Mouse (Mus musculus) heart, adult 2 months (tissue): Measurements from ENCODE around the gene Mlycd.

ENCODE experiments used
- CTCF ChIP-seq: fragments of 200-600 bp; IDR thresholded peaks from 2 replicates; pipeline ENCODE4 v1.8.1; 2022; ENCODE audit warnings: antibody characterized with exemption, mild to moderate bottlenecking, moderate library complexity
- POLR2A ChIP-seq: fragments of 200-500 bp; IDR thresholded peaks from 2 replicates; pipeline ENCODE4 v1.6.1; 2011; ENCODE audit warnings: mild to moderate bottlenecking, low read depth, low read length, control low read depth; ENCODE audit not compliant: insufficient read depth

DNA sequence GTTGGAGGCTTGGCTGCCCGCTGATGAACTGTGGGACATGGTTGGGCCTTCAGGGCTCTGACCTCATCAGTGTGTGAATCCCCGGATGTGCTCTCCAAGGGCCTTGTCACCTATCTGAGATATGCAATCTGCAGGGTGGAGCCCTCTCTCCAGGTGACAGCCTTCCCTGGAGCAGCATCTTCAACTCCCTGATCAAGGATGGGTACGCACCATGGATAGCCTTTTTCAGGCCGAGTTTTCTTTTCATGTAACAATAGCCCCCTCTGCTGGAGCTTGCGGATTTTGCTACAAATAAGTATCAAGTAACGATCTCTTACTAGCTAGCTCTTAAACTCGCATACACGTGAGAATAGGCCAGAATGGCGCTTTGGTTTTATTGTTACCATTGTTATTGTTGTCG, 10.2 kb upstream of the Mlycd start:
- TF ChIP-seq CTCF: peak; percentile 81
- no peak for TF ChIP-seq POLR2A
